ENCODE assay signal across 9 mouse cellular contexts in the genomic region with DNA sequence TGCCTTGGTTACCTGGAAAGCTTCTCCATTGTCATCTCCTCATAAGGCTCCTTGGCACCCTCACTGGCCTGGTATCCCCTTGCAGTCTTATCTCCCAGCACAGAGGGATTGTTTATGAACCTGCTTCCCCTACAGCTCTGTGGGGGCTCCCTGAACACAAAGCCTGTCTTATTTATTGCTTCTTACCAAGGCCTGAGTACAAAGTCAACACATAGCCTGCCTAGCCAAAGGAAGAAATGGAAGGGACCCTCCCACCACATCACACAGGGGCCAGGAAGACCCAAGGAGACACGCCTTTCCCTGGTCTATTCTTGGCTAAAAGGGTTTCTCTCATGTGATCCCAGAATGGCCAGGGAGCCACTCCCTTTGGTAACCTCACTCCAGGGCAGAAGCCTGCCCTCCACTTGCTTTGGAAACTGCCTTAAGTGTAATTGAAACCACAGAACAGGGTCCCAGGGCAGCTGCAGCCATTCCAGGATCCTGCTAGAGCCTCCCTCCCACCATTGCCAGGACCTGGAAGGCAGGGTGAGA. TPM values are rescaled to one million over a fixed set of nuclear protein-coding genes. Genes with fewer than 3 reads are reported as not detected.
DNase-seq lines count a peak whose midpoint lies in the region; ATAC-seq and TF ChIP-seq lines count a peak whose summit lies in the region.
"Had no signal": no experiment of that assay in that cellular context is flagged by ENCODE, and none has a peak within 500 bp of the region (broad histone marks: within the 10 kb centered on the region; RNA-seq: fewer than 3 reads in every experiment).

No protein-coding gene starts in this region.

- H3K9me3 ChIP-seq in megakaryocyte, embryonic 14.5 days = no peaks in the 10 kb centered on the region
- no peaks in the 10 kb centered on the region for H3K9me3 ChIP-seq in heart, embryonic 14.5 days (ENCODE audit: control insufficient read depth, low read length)
- H3K9me3 ChIP-seq in kidney, postnatal 0 days (replicated peaks; ENCODE audit: low read length) = no peaks in the 10 kb centered on the region
- H3K9me3 ChIP-seq in neural tube, embryonic 13.5 days = no peaks in the 10 kb centered on the region
- H3K9me3 ChIP-seq: liver, embryonic 15.5 days had no signal

- peak overlapping the region; percentile 21; the same call in 1 of the 2 replicates for H3K4me2 ChIP-seq in heart, embryonic 14.5 days (ENCODE audit: low read length)
- peak overlapping the region; percentile 4; the same call in 1 of the 2 replicates for H3K4me2 ChIP-seq in kidney, postnatal 0 days (ENCODE audit: low read length)
- H3K4me2 ChIP-seq in neural tube, embryonic 13.5 days = no peak overlapping the region
- H3K4me2 ChIP-seq: liver, embryonic 15.5 days had no signal

- TF ChIP-seq CTCF in kidney, postnatal 0 days (IDR thresholded peaks at IDR 0.05; ENCODE audit: low read depth) = no peak

- H3K27me3 ChIP-seq in megakaryocyte, embryonic 14.5 days (replicated peaks) = no peaks in the 10 kb centered on the region
- no peaks in the 10 kb centered on the region for H3K27me3 ChIP-seq in heart, embryonic 14.5 days (ENCODE audit: control insufficient read depth, insufficient read depth, low read length)
- no peaks in the 10 kb centered on the region for H3K27me3 ChIP-seq in kidney, postnatal 0 days (ENCODE audit: insufficient read depth, low read length)
- no peaks in the 10 kb centered on the region for H3K27me3 ChIP-seq in neural tube, embryonic 13.5 days
- H3K27me3 ChIP-seq: liver, embryonic 15.5 days had no signal

- peak overlapping the region; percentile 48; the same call in 1 of the 2 replicates for H3K9ac ChIP-seq in heart, embryonic 14.5 days (ENCODE audit: low read length)
- 0 out of 2 replicates have a peak overlapping the region, but pooled peaks have one; percentile 13 for H3K9ac ChIP-seq in kidney, postnatal 0 days (ENCODE audit: low read depth, low read length)
- no peak overlapping the region for H3K9ac ChIP-seq in neural tube, embryonic 13.5 days
- H3K9ac ChIP-seq: liver, embryonic 15.5 days had no signal

- no peak for ATAC-seq in megakaryocyte, adult 5-6 weeks (ENCODE audit: poor library complexity, severe bottlenecking)
- ATAC-seq in heart, embryonic 14.5 days (ENCODE audit: insufficient number of reproducible peaks, insufficient read depth, low FRiP score, low read depth) = no peak
- peak; percentile 25; the same call in 1 of the 2 replicates for ATAC-seq in kidney, postnatal 0 days (replicated peaks; ENCODE audit: low FRiP score, low read depth)
- ATAC-seq in neural tube, embryonic 13.5 days (ENCODE audit: low read depth) = no peak

- H3K4me3 ChIP-seq in megakaryocyte, embryonic 14.5 days (replicated peaks) = peak overlapping the region; percentile 50
- H3K4me3 ChIP-seq in heart, embryonic 14.5 days (ENCODE audit: control insufficient read depth in 1 of 2, insufficient read depth in 1 of 2, low read depth in 1 of 2, low read length in 2 of 2) = no peak overlapping the region
- no peak overlapping the region for H3K4me3 ChIP-seq in kidney, postnatal 0 days (replicated peaks; ENCODE audit: low read depth, low read length)
- H3K4me3 ChIP-seq in neural tube, embryonic 13.5 days = no peak overlapping the region
- H3K4me3 ChIP-seq: liver, embryonic 15.5 days had no signal

- WGBS in heart, embryonic 14.5 days = 0% methylated on average over 1 of the region's 1 CpGs
- 23% methylated on average over 1 of the region's 1 CpGs for WGBS in kidney, postnatal 0 days
- whole genome bisulfite sequencing in neural tube, embryonic 13.5 days = 7% methylated on average over 1 of the region's 1 CpGs

- DNase-seq in kidney, postnatal 0 days (ENCODE audit: low spot score) = peak; percentile 90
- no peak for DNase-seq in ovary, postnatal 10 days (ENCODE audit: low spot score)
- no peak for DNase-seq in gastrocnemius, postnatal 36 days
- DNase-seq in spleen, adult 12 weeks (ENCODE audit: low spot score) = no peak

- peaks cover 43% of the 10 kb centered on the region for H3K4me1 ChIP-seq in megakaryocyte, embryonic 14.5 days
- peaks cover 11 to 14% of the 10 kb centered on the region in 2 experiments for H3K4me1 ChIP-seq in heart, embryonic 14.5 days (ENCODE audit: control insufficient read depth in 2 of 2, insufficient read depth in 2 of 2, low read length in 2 of 2)
- peaks cover 3% of the 10 kb centered on the region; the same call in 1 of the 2 replicates for H3K4me1 ChIP-seq in kidney, postnatal 0 days (replicated peaks; ENCODE audit: insufficient read depth, low read length)
- peaks cover 36% of the 10 kb centered on the region for H3K4me1 ChIP-seq in neural tube, embryonic 13.5 days (replicated peaks)

- H3K36me3 ChIP-seq in megakaryocyte, embryonic 14.5 days (replicated peaks; ENCODE audit: low read length) = peaks cover 6% of the 10 kb centered on the region
- H3K36me3 ChIP-seq in heart, embryonic 14.5 days (ENCODE audit: control insufficient read depth, insufficient read depth, low read length) = 0 out of 2 replicates have a peak, but pooled peaks cover 7% of the 10 kb centered on the region
- H3K36me3 ChIP-seq in kidney, postnatal 0 days (ENCODE audit: insufficient read depth, low read length) = no peaks in the 10 kb centered on the region
- no peaks in the 10 kb centered on the region for H3K36me3 ChIP-seq in neural tube, embryonic 13.5 days
- H3K36me3 ChIP-seq: liver, embryonic 15.5 days had no signal

- intact Hi-C loops in gastrocnemius, postnatal 36 days (cut with DNase I) = no loop called here

- H3K27ac ChIP-seq in heart, embryonic 14.5 days (replicated peaks in 1 of 2; ENCODE audit: control insufficient read depth in 1 of 2, insufficient read depth in 1 of 2, low read depth in 2 of 2, low read length in 2 of 2) = peak overlapping the region; percentile 83 to 85
- H3K27ac ChIP-seq in kidney, postnatal 0 days = peak overlapping the region; percentile 84
- H3K27ac ChIP-seq in neural tube, embryonic 13.5 days (replicated peaks) = peak overlapping the region; percentile 69
- H3K27ac ChIP-seq: liver, embryonic 15.5 days had no signal

RNA-seq across cellular contexts. Expression of gene Pcif1, which starts 4.8 kb away (rescaled TPM):
- 120 and 158 TPM in 2 replicates for polyA plus RNA-seq in megakaryocyte, embryonic 14.5 days (2012; ENCODE audit: insufficient read depth, low replicate concordance)
- total RNA-seq in megakaryocyte, adult 5-6 weeks (2015) = 38.4 and 47.1 TPM in 2 replicates
- total RNA-seq in megakaryocyte, adult 5-6 weeks (2017) = 31.2 and 33.4 TPM in 2 replicates
- 58.0 and 58.8 TPM in 2 replicates for polyA plus RNA-seq in heart, embryonic 14.5 days (2014; fragmentation: Nextera tagmentation; extraction: Ambion mirVana)
- 70.0 and 76.5 TPM in 2 replicates for polyA plus RNA-seq in kidney, postnatal 0 days (2015; fragmentation: Nextera tagmentation; extraction: Ambion mirVana)
- 80.8 and 93.1 TPM in 2 replicates for polyA plus RNA-seq in neural tube, embryonic 13.5 days (2015; fragmentation: Nextera tagmentation; extraction: Ambion mirVana)
- 10 to 100 TPM; 23.8 to 26.9 TPM for total RNA-seq in gastrocnemius, postnatal 36 days (2021)

RNA-seq across cellular contexts. Expression of gene Pltp, which starts 16.8 kb away (rescaled TPM):
- polyA plus RNA-seq in megakaryocyte, embryonic 14.5 days (2012; ENCODE audit: insufficient read depth, low replicate concordance) = 15.1 and 146 TPM in 2 replicates
- 3.8 and 7.1 TPM in 2 replicates for total RNA-seq in megakaryocyte, adult 5-6 weeks (2015)
- 1.8 and 3.6 TPM in 2 replicates for total RNA-seq in megakaryocyte, adult 5-6 weeks (2017)
- 9.6 and 10.4 TPM in 2 replicates for polyA plus RNA-seq in heart, embryonic 14.5 days (2014; fragmentation: Nextera tagmentation; extraction: Ambion mirVana)
- 43.9 and 45.4 TPM in 2 replicates for polyA plus RNA-seq in kidney, postnatal 0 days (2015; fragmentation: Nextera tagmentation; extraction: Ambion mirVana)
- polyA plus RNA-seq in neural tube, embryonic 13.5 days (2015; fragmentation: Nextera tagmentation; extraction: Ambion mirVana) = 126 and 132 TPM in 2 replicates
- 10 to 100 TPM; 15.3 to 15.7 TPM for total RNA-seq in gastrocnemius, postnatal 36 days (2021)

RNA-seq across cellular contexts. Expression of gene Zfp335, which starts 37.3 kb away (rescaled TPM):
- polyA plus RNA-seq in megakaryocyte, embryonic 14.5 days (2012; ENCODE audit: insufficient read depth, low replicate concordance) = 21.8 and 45.9 TPM in 2 replicates
- 15.6 and 16.1 TPM in 2 replicates for total RNA-seq in megakaryocyte, adult 5-6 weeks (2015)
- 9.4 and 10.0 TPM in 2 replicates for total RNA-seq in megakaryocyte, adult 5-6 weeks (2017)
- 6.8 and 6.9 TPM in 2 replicates for polyA plus RNA-seq in heart, embryonic 14.5 days (2014; fragmentation: Nextera tagmentation; extraction: Ambion mirVana)
- polyA plus RNA-seq in kidney, postnatal 0 days (2015; fragmentation: Nextera tagmentation; extraction: Ambion mirVana) = 7.5 and 7.6 TPM in 2 replicates
- polyA plus RNA-seq in neural tube, embryonic 13.5 days (2015; fragmentation: Nextera tagmentation; extraction: Ambion mirVana) = 13.3 and 14.2 TPM in 2 replicates
- total RNA-seq in gastrocnemius, postnatal 36 days (2021) = 1 to 10 TPM; 8.8 to 9.3 TPM

RNA-seq across cellular contexts. Expression of gene Neurl2, which starts 41.0 kb away (rescaled TPM):
- 5.4 TPM in 1 of 2 replicates, not detected in the other for polyA plus RNA-seq in megakaryocyte, embryonic 14.5 days (2012; ENCODE audit: insufficient read depth, low replicate concordance)
- 2.7 and 3.4 TPM in 2 replicates for total RNA-seq in megakaryocyte, adult 5-6 weeks (2015)
- total RNA-seq in megakaryocyte, adult 5-6 weeks (2017) = 1.6 and 1.8 TPM in 2 replicates
- polyA plus RNA-seq in heart, embryonic 14.5 days (2014; fragmentation: Nextera tagmentation; extraction: Ambion mirVana) = 54.6 and 55.1 TPM in 2 replicates
- polyA plus RNA-seq in kidney, postnatal 0 days (2015; fragmentation: Nextera tagmentation; extraction: Ambion mirVana) = 9.2 and 9.4 TPM in 2 replicates
- 4.9 and 5.4 TPM in 2 replicates for polyA plus RNA-seq in neural tube, embryonic 13.5 days (2015; fragmentation: Nextera tagmentation; extraction: Ambion mirVana)
- 10 to 100 TPM; 35.8 to 36.3 TPM for total RNA-seq in gastrocnemius, postnatal 36 days (2021)

RNA-seq across cellular contexts. Expression of gene Ctsa, which starts 41.6 kb away (rescaled TPM):
- 135 and 694 TPM in 2 replicates for polyA plus RNA-seq in megakaryocyte, embryonic 14.5 days (2012; ENCODE audit: insufficient read depth, low replicate concordance)
- total RNA-seq in megakaryocyte, adult 5-6 weeks (2015) = 192 and 200 TPM in 2 replicates
- 224 and 228 TPM in 2 replicates for total RNA-seq in megakaryocyte, adult 5-6 weeks (2017)
- 178 TPM in 2 replicates for polyA plus RNA-seq in heart, embryonic 14.5 days (2014; fragmentation: Nextera tagmentation; extraction: Ambion mirVana)
- 219 and 254 TPM in 2 replicates for polyA plus RNA-seq in kidney, postnatal 0 days (2015; fragmentation: Nextera tagmentation; extraction: Ambion mirVana)
- polyA plus RNA-seq in neural tube, embryonic 13.5 days (2015; fragmentation: Nextera tagmentation; extraction: Ambion mirVana) = 97.5 and 109 TPM in 2 replicates
- total RNA-seq in gastrocnemius, postnatal 36 days (2021) = 10 to 100 TPM; 45.6 to 49.4 TPM
